Mouse (Mus musculus): ENCODE results near the gene Upk1a. TPM values are rescaled to one million over a fixed set of nuclear protein-coding genes. Genes with fewer than 3 reads are reported as not detected.
A peak's percentile ranks its signal among the peaks of the same experiment; 100 is the strongest.

Gene Upk1a
- polyA plus RNA-seq, 1 experiment: 1.7 TPM

- no peak for DNase-seq (ENCODE audit: extremely low spot score in 1 of 2, low spot score in 1 of 2)
These were observed 28.3 kb downstream of the Upk1a start for GRCm38 (mm10) chr7:30584339-30584738.

- DNase-seq (ENCODE audit: extremely low spot score in 1 of 2, low spot score in 1 of 2): no peak
These were observed 31.1 kb downstream of the Upk1a start for GRCm38 (mm10) chr7:30581547-30581946.

GRCm38 (mm10) chr7:30579950-30580349 lies 32.7 kb downstream of the Upk1a start:
- no peak for DNase-seq (ENCODE audit: extremely low spot score in 1 of 2, low spot score in 1 of 2)

- no peak for DNase-seq (ENCODE audit: extremely low spot score in 1 of 2, low spot score in 1 of 2)
These were observed 39.7 kb downstream of the Upk1a start for GRCm38 (mm10) chr7:30572969-30573368.

- no peak for DNase-seq (ENCODE audit: extremely low spot score in 1 of 2, low spot score in 1 of 2)
These were observed 40.3 kb downstream of the Upk1a start for GRCm38 (mm10) chr7:30572389-30572788.

GRCm38 (mm10) chr7:30567555-30567954 lies 45.1 kb downstream of the Upk1a start:
- no peak for DNase-seq (ENCODE audit: extremely low spot score in 1 of 2, low spot score in 1 of 2)

- DNase-seq (ENCODE audit: extremely low spot score in 1 of 2, low spot score in 1 of 2): no peak
These were observed 46.6 kb downstream of the Upk1a start for GRCm38 (mm10) chr7:30566033-30566432.

GRCm38 (mm10) chr7:30564970-30565571 lies 47.6 kb downstream of the Upk1a start, which contains the start of gene Igflr1:
Gene Igflr1 (plus strand): TSS chr7:30565427.
- DNase-seq (ENCODE audit: extremely low spot score in 1 of 2, low spot score in 1 of 2): no peak

GRCm38 (mm10) chr7:30563906-30564280 lies 48.8 kb downstream of the Upk1a start:
- DNase-seq (ENCODE audit: extremely low spot score in 1 of 2, low spot score in 1 of 2): no peak

GRCm38 (mm10) chr7:30563117-30563905 lies 49.3 kb downstream of the Upk1a start, which contains the start of the genes U2af1l4, Gm49396 and Psenen:
Gene U2af1l4 (plus strand): TSS chr7:30563301.
Gene Gm49396 (plus strand): TSS chr7:30563344.
Gene Psenen (minus strand): TSS chr7:30563627.
- DNase-seq (ENCODE audit: extremely low spot score in 1 of 2, low spot score in 1 of 2): peak; percentile 95 to 97

GRCm38 (mm10) chr7:30562526-30563116 lies 50.0 kb downstream of the Upk1a start:
- DNase-seq (ENCODE audit: extremely low spot score in 1 of 2, low spot score in 1 of 2): peak in 1 of 2 experiments; percentile 41

- DNase-seq (ENCODE audit: extremely low spot score in 1 of 2, low spot score in 1 of 2): no peak
These were observed 52.4 kb downstream of the Upk1a start for GRCm38 (mm10) chr7:30560296-30560695.

GRCm38 (mm10) chr7:30559443-30559954 lies 53.1 kb downstream of the Upk1a start, which contains the start of gene Lin37:
Gene Lin37 (minus strand): TSS chr7:30559838.
- peak; percentile 99 for DNase-seq (ENCODE audit: extremely low spot score in 1 of 2, low spot score in 1 of 2)

GRCm38 (mm10) chr7:30558656-30559442 lies 53.8 kb downstream of the Upk1a start:
- peak in 1 of 2 experiments; percentile 39 for DNase-seq (ENCODE audit: extremely low spot score in 1 of 2, low spot score in 1 of 2)

GRCm38 (mm10) chr7:30557901-30558514 lies 54.6 kb downstream of the Upk1a start:
- peak in 1 of 2 experiments; percentile 47 for DNase-seq (ENCODE audit: extremely low spot score in 1 of 2, low spot score in 1 of 2)

- no peak for DNase-seq (ENCODE audit: extremely low spot score in 1 of 2, low spot score in 1 of 2)
These were observed 55.6 kb downstream of the Upk1a start for GRCm38 (mm10) chr7:30556894-30557536.

- DNase-seq (ENCODE audit: extremely low spot score in 1 of 2, low spot score in 1 of 2): no peak
These were observed 58.6 kb downstream of the Upk1a start for GRCm38 (mm10) chr7:30553810-30554584.

All from frontal cortex, adult 2 months (tissue).